Mouse (Mus musculus): Measurements from ENCODE around the gene Rph3a.
"Not testable (repeated sequence)": the region's sequence is repeated elsewhere in the genome, so short reads cannot be mapped to it uniquely, and the experiment has no call there.

Gene Rph3a

DNA sequence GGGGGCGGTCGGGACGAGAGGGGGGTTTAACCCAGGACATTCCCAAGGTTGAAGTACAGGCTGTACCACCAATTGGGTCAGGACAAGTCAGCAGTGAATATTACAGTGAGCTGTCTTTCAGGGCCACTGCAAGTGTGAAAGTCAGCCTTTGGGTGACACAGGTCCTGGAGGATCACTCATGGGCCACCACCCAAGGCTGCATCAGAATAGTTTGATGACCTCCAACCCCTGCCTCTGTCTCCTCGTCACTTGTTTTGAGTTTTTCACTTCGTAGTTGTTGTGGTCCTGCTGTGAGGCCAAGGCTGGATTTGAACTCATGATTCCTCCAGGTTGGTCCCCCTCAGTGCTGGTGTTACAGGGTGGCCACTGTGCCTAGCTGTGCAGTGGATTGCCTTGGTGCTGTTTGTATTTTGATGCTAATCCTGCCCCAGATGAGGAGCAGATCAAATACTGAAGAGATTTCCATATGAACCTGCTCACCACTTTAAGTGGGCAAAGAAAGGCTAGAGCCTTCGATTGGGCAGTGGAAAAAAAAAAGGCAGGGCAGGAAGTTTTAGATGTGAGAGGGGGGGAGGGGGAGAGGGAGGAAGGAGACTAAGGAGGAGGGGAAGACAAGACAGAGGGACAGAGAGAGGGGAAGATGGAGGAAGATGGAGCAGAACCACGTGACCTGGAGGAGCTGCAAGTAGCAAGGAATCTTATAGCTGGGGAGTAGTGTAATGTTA is 101.5 kb downstream of the Rph3a start:
- DNase-seq (ENCODE audit: low spot score): no peak

GRCm38 (mm10) chr5:120906791-120907733 is 102.8 kb downstream of the Rph3a start, which contains the start of gene Oas1a:
Oas1a (minus strand) TSS chr5:120907521.
- DNase-seq (ENCODE audit: low spot score): not testable (repeated sequence)

DNA sequence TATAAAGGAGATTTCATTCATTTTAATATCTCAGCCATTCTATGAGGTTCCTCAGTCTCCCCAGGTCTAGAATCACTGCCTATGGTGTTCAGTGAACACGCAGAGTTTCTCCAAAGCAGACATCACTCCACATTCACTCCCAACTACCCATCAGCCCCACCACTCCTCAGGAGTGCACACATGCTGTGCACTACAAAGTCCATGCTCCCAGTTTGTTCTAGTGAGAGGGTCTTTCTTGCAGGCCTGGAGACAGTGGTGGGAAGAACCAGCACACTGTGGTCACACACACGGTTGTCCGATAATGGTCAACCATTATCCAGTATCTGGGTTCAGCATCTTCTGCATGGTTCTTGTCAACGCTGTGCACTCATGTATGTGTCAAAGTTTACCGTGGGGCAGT is 107.8 kb downstream of the Rph3a start:
- no peak for DNase-seq (ENCODE audit: low spot score)

DNA sequence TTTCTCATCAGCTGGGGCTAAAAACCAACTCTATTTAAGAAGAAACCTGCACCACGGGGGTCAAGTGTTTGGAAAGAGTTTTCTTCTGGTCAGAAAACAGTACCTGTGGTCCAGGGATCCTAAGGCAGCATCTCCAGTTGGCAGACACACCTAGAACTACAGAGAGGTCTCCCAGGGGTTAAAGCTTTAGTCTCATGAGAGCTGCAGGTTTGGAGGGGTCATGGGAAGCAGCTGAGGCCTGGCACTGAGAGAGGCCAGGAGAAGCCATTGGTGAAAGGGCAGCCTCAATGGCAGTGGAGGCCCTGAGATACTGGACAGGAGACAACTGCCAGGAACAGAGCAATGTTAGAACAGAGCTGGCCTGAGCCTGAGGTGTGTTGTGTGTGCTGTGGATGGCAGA is 109.2 kb downstream of the Rph3a start:
- DNase-seq (ENCODE audit: low spot score): no peak

DNA sequence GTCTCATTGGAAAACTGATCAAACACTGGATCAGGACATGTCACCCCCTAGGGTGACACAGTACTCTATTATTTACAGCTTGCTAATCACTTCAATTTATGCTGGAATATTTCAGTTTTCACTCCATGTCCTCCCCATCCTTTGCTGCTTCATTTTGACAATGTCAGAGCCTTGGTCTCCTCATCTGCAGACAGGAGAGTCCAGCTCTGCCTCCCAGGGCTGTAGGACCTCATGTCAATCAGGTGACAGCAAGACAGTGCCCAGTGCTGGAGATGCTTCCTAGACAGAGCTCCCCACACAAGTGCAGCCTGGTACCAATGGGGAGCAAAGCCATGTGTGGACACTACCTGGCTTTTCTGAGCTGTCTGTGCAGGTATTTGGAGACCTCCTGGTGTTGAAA is 111.2 kb downstream of the Rph3a start:
- no peak for DNase-seq (ENCODE audit: low spot score)

GRCm38 (mm10) chr5:120898307-120898706 is 111.6 kb downstream of the Rph3a start:
- no peak for DNase-seq (ENCODE audit: low spot score)

GRCm38 (mm10) chr5:120895231-120895900 is 114.5 kb downstream of the Rph3a start:
- DNase-seq (ENCODE audit: low spot score): no peak

DNA sequence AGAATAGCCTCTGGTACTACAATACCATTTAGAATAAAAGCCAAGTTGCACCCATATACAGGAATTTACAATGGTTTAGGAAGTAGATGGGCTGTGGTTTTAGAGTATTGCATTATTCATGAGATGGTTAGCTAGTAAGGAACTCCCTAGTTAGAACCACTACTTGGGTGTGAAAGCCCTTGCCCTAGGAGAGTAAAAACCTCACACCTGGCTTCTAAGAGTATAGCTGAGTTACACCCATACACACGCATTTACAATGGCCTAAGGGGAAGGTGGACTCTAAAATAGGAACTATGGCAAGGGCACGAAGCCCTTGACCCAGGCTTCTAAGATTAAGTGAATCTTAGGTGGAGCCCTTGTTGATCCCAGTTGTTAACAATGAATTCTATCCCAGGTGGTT is 115.2 kb downstream of the Rph3a start:
- DNase-seq (ENCODE audit: low spot score): not testable (repeated sequence)

GRCm38 (mm10) chr5:120893866-120894265 is 116.0 kb downstream of the Rph3a start:
- DNase-seq (ENCODE audit: low spot score): not testable (repeated sequence)

DNA sequence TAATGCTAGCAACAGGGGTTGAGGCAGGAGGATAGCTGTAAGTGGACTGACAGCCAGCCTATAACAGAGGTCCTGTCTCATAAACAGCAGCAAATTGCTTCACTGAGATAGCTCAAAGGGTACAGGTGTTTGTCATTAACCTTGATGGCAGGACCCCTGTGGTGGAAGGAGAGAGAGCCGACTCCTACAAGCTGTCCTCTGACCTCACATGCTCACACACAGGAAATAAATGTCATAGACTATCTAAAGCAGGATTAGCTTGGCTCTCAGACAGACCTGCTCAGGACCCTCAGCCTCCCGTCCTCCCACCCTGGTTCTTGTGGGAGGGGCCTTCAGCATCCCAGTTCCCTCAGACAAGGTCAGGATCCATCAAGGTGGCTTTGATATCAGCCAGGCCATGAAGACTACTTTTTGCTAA is 117.6 kb downstream of the Rph3a start:
- DNase-seq (ENCODE audit: low spot score): no peak

DNA sequence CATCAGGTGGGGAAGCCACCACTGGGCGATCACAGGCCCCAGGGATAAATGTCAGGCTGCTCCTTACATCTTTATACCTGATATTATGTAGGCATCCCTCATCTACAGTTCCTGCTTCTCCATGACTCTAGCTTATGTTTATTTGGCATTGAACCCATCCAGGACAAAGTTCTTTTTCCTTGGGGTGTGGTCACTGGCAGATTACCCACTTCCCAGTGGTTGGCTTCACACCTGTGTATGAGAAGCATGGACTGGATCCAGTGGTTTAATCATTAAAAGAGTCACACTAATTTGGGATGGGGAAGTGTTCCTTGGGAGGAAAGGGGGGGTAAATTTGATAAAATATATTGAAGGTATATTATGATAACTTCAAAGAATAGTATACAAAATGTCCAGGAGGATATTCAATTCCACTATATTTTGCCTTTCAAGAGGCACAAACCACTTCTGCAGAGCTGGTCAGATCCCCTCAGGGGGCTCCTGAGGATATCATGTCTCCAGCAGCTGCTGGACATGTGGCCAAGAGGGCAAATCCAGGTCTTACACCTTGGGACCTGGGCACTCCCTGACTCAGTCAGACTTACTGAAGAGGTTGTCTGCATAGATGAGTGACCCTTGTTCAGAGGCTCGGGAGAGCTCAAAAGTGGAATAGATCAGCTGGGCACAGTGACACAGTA is 118.2 kb downstream of the Rph3a start:
- DNase-seq (ENCODE audit: low spot score): not testable (repeated sequence)

DNA sequence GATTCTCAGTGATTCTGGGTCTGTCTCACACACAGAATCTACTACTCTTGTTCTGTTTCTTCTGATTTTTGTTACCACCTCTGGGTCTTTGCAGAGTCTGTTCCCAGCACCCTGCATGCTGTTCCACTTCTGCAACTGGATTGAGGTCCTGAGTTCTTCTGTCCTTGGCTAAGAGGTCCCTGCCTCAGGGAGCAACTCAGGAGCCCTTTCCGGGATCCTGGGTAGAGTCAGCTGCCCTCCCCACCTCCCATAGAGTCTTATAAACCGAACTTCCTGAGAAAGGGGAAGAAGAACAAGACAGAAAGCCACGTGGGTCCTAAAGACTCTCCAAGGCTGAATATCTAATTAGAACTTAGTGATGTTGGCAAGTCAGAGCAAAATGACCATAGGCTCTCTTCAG is 118.9 kb downstream of the Rph3a start:
- no peak for DNase-seq (ENCODE audit: low spot score)

All from ovary, postnatal 36 days (tissue).